Mouse (Mus musculus): ENCODE measurements around the gene Acot7.

The Acot7 gene

DNA sequence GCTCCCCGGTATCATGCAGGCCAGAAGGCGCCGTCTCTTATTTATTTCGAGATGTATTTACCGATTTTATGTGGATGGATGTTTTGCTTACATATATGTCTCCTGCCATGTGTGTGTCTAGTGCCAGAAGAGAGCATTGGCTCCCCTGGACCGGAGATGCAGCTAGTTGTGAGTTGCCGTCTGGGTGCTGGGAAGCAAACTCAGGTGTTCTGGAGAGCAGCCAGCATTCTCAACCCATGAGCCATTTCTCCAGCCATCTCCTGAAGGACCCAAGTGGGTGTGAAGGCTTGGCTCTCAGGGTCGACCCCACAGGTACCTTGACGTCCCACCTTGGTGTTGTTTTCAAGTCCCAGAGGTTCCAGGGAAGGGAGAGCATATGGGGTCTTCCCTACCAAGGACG lies 4.3 kb downstream of the Acot7 start:
- DNase-seq = no peak

DNA sequence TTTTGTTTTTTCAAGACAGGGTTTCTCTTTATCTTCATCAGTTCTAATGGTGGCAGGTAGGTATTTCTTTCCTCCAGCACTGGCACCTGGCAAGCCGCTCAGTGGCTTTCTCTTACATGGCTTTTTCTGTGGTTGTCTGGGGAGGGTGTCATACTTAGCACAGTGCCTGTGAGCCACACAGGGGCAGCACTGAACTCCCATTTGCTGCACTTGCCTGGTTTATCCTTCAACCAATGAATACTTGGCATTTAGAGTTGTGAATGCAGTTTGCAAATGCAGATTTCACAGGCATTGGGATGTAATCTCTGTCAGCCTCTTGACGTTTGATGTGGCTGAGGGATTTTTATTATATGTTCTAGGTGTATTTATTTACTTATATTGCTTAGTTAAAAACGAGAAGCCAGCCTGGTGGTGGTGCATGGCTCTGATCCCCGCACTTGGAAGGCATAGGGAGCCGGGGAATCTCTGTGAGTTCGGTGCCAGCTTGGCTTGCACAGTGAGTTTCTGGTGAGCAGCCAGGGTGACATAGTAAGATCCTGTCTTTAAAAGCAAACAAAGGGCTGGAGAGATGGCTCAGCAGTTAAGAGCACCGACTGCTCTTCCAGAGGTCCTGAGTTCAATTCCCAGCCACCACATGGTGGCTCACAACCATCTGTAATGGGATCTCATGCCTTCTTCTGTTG lies 6.6 kb downstream of the Acot7 start:
- DNase-seq = peak; percentile 54

DNA sequence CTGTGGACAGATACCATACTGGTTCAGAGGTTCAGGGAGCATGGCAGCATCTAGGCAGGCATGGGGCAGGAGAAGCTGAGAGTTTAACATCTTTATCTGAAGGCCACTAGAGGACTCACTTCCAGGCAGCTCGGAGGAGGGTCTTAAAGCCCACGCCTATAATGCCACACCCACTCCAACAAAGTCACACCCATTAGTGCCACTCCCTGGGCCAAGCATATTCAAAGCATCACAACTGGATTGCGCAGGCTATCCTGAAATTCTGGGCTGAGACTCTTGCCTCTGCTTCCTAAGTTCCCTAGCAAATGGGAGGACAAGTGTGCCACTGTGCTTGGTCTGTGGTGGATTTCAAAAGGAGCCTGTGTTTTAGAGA lies 7.2 kb downstream of the Acot7 start:
- no peak for DNase-seq

DNA sequence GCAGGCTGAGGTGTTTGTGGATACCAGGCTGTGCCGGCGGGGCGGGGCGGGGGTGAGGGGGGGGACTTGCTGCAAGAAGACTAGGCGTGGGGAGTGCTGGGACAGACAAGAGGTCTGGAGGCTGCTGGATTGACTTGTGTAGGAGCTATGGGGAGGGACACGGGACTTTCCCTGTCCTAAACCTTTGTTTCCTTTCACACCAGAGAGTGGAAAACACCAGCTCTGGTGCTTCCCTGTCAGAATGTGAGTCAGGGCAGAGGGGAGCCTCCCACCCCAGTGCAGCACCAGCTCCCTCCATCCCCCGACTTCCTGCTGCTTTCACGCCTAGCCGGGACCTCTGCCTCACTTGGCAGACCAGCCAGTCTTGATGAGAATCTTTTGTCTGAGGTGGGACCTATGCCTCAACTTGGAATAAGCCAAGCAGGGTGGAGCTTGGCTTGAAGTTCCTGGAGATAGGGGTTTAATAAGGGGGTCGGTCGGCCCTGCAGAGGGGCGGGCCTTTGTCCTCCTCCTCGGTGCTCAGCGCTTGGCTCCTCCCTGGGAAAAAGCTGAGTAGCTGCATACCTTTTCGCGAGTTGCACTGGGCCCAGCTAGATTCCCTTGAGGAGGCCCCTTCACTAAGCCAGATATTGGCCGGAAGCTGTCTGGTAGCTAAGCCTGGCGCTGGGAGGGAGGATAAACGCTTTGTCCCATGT lies 7.7 kb downstream of the Acot7 start:
- DNase-seq = peak; percentile 41

DNA sequence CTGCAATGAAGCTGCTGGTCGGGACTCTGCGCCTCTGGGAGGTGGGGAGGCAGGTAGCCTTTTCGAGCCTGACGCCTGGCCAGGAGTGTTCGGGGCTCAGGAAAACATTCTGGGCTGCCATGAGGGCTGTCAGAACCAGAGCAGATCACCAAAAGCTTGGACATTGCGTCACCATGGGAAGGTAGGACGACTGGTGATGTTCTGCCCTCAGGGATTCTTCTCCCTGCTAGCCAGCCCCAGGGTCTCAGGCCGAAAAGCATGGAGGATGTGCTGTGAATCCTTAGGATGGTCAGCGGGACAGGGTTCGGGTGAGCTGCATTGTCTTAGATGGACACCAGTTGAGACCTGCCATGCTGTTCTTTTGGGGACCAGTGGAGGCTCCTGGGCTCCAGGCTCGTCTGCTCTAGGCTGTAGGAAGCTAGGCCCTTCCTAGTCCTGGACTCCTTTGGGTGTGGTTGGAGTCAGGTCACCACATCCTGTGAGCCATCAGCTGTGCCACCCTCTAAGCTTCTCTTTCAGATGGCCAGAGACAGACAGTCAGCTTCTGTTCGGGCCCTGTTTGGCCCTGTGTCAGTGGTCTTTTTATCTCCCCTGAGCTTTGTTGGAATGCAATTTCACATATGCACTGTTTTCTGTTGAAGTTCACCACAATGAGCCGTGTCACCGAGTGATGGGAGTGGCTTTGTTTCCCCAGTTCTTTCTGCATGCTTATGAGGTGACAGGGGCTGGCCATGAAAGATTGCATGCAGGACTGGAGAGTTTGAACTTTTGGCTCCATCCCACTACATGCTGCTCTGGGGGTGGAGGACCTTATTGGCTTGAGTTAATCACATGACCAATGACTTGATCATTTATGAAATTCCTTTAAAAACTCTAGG lies 8.5 kb downstream of the Acot7 start:
- no peak for DNase-seq

DNA sequence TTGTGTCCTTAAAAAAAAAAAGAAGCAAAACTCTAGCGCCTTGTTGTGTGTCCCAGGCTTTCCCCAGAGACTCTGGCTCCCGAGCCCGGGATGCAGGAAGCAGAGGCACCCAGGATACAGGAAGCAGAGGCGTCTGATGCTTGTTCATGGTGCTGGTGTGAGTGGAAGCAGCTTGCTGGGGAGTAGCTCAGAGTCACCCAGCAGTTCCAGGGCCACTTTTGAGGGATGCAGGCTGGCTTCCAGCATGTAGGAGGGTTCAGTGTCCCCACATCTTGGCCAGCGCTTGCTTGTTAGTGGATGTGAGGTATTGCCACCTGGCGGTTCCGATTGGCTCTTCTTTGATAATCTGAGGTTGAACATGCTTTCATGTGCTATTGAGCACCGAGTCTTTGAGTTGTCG lies 9.2 kb downstream of the Acot7 start:
- DNase-seq = no peak

DNA sequence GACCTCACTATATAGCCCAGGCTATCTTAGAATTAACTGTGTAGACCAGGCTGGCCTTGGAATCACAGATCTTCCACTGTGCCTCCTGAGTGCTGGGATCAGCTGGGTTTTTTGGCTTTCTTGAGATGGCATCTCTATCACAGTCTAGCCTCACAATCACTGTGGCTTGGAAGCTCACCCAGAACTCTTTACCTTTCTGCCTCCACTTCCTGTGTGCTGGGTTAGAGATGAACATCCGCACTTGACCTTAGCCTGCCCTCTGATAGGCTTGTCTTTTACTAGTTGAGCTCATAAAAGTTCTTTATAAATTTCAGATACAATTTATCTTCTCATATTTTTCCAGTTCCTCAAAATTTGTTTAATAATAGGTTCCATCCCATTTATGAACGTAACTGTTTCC lies 10.7 kb downstream of the Acot7 start:
- DNase-seq = no peak

DNA sequence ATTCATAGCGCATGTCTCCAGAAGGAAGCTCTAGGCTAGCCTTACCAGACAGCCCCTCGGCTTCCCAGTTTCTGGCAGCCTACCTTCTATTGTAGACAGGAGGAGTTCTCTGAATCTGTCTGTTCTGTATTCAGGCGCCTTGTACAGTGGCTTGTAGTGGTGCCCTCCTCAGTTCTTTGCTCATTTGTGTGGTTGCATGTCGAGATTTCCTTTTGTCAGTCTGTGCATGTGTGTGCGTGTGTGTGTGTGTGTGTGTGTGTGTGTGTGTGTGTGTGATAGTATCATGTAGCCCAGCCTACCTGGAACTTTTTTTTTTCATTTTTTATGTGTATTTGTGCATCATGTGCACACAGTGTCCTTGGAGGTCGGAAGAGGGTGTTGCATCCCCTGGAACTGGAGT lies 11.1 kb downstream of the Acot7 start:
- DNase-seq = no peak

DNA sequence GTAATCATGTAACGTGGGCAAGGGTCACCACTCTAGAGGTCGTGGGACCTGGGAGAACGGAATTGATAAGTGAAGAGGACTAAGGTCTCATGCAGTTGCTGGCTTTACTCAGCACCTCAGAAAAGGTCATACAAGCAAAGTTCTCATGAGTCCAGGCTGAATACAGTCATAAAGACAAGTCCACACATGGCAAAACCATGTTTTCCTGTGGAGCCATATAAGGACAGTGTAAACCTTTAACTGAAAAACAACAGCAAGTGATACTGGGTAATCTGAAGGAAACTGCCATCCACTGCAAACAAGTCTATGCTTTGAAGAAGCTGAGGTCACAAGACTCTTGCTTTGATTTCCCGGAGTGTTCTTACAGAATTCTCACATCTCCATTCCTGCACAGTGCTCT lies 11.8 kb downstream of the Acot7 start:
- no peak for DNase-seq

DNA sequence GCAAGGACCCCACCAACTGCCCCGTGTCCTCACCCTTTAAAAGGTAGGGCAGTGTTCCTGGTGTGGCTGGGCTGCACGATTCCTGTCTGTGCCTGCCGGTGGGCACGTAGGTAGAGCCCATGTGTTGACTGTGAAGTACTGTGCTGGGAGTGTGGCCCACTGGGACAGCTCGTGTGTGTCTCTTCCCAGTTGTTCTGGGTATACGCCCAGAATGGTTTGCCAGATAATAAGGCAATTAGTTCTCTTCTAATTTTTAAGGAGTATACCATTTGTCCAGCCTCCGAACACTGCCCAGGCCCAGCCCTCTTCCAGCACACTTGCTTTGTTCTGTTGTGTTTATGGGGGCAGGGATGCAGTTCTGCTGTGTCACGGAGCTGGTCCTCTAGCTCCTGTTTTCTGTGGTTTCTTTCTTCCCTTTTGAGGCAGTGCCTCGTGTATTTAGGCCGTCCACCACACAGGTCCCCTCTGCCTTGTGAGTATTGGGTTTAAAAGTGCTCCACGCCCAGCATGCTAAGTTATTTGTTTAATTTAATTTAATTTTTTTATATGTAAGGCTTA lies 12.2 kb downstream of the Acot7 start:
- no peak for DNase-seq

DNA sequence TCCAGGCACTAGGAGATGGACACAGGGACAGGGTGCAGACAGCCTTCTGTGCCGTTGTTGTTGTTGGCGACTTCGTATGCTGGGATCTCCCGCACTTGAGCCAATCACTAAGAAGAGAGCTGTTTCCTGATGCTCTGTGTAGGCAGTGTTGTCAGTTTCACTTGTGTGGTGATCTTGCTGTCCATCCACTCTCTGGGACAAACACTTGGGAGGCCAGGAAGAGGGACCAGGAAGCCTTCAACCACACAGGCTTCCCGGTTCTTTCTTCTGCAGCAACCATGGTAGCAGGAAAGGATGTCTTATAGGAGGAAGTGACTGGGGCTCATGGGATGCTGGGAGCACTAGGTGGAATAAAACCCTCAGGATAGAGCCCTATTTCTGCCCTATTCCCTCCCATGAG lies 12.8 kb downstream of the Acot7 start:
- no peak for DNase-seq

DNA sequence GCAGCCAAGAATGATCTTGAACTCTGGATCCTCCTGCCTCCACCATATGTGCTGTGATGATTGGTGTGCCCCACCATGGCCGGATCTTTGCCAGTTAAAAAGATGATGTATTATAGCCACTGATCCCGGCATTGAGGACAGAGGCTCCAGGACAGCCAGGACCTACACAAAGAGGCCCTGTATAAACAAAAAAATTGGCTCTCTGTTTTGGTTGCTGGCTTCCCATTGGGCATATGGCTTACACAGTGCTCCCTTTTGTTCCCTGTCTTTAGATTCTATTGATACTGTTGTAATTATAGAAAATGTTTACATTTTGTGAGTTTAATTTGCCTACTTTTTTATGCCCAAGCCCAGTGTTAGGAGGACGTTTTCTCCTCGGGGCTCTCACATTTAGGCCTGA lies 14.6 kb downstream of the Acot7 start:
- DNase-seq = no peak

DNA sequence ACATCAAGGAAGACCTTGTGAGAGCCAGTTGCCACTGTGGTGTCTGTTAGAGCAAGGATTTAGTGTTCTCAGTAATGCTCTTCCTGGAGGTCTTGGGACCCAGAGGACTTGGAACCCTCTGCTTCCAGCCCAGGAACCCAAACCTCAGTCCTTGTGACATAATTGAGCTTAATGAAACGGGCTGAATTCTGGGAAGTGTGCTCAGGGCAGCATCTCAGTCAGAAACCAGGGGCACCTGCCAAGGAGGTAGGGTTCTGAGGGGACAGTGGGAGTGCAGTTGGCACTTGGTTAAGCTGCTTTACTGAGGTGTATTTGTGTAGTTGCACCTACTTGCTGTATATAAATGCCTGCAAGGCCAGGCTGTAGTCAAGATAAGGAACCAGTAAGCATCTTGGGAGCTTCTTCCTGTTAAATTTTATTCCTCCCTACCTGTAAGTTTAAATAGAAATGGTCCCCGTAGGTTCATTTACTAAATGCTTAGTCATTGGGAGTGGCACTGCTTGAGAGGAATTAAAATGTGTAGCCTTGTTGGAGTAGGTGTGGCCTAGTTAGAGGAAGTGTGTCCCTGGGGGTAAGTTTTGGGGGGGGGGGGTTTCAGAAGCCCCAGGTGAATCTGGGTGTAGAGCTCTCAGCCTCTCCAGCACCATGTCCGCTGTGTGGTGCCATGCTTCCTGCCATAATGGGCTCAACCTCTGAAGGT lies 16.7 kb downstream of the Acot7 start:
- no peak for DNase-seq

DNA sequence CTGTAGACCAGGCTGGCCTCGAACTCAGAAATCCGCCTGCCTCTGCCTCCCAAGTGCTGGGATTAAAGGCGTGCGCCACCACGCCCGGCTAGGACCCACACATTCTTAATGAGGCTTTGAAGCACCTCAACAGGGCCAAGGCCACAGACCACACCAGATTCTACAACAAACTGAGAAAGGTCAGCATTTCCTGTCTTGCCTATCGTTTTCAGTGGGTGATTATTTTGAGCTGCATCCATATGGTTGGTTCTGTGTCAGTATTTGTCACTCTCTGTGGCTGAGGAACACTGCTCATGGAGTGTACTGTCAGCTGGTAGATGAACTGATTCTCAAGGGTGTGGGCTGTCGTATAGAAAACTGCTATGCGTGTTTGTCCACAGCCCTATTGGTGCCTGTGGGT lies 18.3 kb downstream of the Acot7 start:
- no peak for DNase-seq

DNA sequence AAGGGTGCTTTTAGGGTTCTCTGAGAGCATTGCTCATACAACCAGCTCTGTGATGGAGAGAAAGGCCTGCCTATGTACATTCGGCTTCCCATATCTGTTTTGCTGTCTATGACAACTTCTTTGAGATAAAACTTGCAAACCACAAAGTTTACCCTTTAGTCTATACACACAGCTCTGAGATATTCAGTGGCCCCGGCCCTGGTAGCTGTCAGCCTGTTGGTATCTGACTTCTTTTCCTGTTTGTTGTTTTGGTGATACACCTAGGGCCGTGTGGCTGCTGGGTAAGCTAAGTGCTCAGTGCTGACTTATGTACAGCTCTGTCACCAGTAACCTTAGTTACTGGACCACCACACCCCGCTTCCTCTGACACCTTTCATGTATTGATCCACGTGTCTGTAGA lies 19.6 kb downstream of the Acot7 start:
- DNase-seq = no peak

DNA sequence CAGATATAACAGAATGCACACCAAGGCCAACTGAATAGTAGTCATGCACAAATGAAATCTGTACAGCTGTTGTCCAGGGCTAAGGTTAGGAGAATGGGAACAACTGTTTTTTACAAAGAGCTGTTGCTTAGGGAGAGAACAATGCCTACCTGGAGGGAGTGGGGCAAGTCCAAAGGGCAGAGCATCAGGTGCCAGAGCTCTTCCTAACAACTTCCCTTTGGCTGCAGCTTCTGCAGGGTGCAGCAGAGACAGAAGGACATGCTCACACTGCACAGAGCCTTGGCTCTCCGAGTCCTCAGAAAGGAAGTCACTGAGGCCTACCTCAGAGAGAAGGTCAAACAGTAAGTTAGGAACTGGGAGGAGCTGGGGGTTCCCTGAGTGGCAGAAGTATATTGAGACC lies 21.7 kb downstream of the Acot7 start:
- no peak for DNase-seq

DNA sequence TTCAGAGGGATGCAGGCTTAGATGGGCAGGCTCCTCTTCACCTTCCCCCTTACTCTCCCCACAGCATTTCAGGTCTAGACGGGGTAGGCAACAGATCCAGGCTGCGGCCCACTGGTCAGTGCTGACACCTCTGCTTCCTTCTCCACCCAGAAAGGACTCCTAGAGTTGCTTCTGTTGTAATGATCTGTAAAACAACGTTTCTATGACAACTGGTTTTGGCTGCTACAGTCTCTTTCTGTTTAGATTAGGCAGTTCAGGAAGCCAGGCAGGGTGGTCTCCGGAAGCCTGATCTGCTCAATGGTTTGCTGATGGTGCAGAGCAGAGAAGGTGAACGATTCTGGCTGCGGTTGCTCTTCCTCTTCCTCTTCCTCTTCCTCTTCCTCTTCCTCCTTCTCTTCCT lies 23.6 kb downstream of the Acot7 start:
- no peak for DNase-seq

DNA sequence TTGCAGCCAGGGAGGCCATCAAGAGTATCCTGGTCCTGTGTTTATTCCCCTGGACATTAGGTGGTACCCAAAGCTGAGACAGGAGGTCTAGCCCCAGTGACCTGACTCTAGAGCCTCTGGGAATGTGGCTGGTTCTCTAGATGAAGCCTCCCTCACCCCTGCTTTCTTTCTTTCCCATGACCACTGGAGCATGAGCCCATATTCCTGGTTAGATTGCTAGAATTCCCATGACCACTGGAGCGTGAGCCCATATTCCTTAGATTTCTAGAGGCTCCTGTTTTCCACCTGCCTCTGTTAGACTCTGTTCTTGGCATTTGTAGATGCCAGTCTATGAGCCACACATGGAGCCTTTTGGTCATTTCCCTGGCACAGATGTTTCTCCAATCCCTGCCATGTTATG lies 24.5 kb downstream of the Acot7 start:
- DNase-seq = no peak

DNA sequence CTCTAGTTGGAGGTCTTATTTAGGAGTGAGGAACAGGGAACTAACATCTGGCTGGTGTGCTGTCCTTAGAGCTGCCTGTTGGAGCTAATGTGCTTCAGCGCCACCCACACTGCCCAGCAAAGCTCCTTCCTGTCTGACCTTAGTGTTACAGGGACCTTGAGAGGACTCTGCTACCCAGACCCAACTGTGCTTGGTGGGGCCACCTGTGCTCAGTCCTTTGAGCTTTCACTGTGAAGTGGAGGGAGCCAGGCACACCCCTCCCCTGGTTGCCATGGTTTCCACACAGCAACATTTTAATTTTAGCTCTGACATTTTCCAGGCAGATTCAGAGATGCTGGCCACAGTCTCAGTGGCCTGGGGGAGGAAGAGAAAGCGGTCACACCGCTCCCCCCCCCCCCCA lies 25.0 kb downstream of the Acot7 start:
- peak; percentile 43 for DNase-seq

DNA sequence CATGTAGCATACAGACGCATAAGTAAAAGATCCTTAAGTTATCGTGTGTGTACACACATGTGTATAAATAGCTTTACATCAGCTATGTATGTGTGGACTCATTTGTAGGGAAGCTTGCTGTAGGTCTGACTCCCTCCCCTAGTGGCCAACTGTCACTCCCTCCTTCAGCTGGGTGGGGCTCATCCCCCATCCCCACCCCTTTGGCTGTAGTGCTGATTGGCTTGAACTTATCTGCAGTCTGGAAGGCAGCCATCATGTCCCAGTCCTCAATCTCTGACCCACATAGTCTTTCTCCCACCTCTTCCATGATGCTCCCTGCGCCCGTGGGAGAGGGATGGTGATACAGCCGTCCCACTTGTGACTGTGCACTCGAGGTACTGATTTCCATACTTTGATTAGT lies 26.7 kb downstream of the Acot7 start:
- DNase-seq = no peak

DNA sequence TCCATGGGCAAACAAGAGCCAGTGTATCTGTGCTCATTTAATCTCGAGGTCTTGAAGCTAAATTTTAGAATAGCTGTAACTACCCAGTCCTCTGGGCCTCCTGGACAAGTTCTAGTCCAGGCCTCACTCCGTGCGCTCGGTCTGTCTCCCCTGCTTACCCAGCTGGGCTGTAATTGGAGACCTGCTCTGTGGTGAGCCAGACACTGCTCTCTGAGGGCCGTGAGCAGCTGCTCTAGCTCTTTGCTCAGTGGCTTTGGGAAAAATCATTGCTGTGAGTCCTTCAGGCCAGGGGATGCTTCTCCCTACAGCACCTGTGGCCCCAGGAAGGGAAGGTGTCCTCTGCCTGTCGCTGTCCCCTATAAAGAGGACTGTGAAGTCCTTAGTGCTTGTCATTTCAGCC lies 28.3 kb downstream of the Acot7 start:
- no peak for DNase-seq

DNA sequence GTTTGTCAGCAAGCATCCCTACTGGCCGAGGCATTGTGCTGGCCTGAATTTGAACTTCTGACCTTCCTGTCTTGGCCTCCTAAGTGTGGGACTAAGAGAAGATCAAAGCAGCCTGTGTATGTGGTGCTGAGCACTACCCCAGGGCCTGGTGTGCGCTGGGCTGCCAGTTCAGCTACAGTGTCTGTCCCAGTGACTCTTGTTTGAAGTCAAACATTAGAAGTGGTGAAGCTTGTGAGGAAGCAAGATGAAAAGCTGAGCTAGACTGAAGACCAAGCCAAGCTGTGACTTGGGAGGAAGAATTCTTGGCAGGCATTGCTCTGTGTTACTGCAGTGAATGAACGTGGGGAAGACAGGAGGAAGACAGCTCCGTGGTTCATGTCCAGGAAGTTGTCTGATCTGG lies 31.7 kb downstream of the Acot7 start:
- DNase-seq = no peak

DNA sequence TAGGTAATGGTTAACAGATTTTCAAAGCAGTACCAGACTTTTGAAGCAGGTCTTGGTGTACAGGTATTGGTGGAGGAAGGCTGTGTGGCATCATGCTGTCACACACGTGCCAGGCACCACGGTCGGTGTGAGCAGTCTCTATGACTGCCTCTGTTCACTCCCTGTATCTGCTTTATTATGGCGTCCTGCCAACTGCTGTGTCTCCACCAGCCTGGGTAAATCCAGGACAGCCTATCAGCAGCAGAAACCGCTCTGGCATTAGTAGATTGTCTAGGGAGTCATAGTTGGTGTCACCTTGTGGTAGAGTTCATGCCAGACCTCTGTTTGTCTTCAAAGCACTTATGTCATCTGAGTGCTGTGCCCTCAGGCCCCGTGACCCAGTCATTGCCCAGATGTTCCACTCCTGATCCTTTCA lies 34.2 kb downstream of the Acot7 start:
- no peak for DNase-seq

All from thymus, postnatal 25 days (tissue).